Mouse (Mus musculus) urinary bladder, postnatal 0 days (tissue): ENCODE results near the gene Pik3r6. TPM values are rescaled to one million over a fixed set of nuclear protein-coding genes. Genes with fewer than 3 reads are reported as not detected.

ENCODE experiments used
- polyA plus RNA-seq: library from polyadenylated mRNA; unstranded; fragments of >200 nt; fragmentation: Nextera tagmentation; extraction: Ambion mirVana; gene quantifications from 2 replicates; pipeline ENCODE4 v1.2.1, GENCODE M21; 2015

Pik3r6 gene
- 1.6 and 1.8 TPM in 2 replicates for polyA plus RNA-seq

DNA sequence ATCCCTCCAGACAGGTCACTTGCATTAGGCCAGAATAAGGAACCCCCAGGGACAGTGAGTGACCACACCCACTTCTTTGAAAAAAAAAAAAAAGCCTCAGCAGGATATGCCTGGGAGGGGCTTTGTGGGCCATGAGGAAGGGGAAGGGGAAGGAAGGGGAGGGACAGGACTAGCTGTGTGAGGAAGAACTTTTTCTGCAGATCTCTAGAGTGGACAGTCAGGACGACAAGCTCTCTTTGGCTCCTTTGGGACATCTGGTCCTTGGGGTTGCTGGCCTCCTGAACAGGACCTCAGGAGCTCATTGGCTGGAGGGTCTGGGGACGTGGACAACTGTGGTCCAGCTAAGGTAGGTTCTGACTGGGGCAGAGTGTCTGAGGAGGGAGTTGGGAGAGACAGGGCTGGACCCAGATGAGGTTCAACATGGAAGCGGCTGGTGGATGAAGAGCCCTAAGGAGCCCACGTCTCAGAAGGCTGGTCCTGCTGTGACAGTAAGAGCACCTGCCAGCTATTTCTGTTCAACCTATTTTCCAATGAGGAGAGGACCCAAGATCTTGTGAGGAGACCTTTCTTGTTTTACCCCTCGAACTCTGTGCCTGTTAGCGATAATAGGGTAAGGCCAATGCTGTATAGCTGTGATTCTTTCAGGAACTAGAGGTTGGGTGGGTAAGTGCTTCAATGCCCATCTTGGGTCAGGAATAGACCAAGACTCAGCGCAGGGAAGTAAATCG lies at the start of gene Pik3r6:
TSS of gene Pik3r6 (plus strand) at position 118 of the 728 bp plus-strand sequence.

DNA sequence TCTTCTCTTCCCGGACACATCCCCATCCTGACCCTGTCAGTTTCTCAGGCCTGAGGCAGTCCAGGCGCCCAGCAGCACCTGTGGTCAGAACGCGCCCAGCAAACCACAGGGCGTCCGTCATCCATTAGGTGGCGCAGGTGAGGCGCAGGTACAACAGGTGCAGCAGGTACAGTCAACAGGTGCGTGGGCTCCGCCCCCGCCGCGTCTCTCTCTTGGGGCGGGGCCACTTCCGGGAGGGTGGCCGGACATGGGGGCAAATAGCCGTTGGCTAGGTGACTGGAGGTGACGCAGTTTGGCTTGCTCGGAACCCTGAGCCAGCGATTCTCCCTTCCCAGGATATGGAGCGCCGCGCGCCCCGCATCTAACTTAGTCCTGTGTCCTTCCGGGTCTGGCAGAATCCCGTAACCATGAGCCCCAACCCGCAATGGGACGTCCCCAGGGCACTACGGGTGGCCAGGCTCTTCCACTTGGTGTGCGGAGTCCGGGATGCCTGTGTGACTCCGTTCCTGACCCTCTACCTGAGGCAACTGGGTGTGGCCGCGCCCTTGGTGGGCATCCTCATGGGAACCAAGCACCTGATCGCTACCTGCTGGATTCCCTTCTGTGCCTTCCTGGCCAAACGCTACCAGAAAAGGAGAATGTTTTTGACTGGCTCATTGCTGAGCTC lies 53.2 kb downstream of the Pik3r6 start, which contains the start of gene Mfsd6l:
TSS of gene Mfsd6l (plus strand) at position 269 of the 667 bp plus-strand sequence.

GRCm38 (mm10) chr11:68586721-68587120 lies 83.9 kb downstream of the Pik3r6 start, which contains the start of gene Ccdc42:
Ccdc42 (plus strand) TSS chr11:68587021.

Other genes starting within 250 kb of the Pik3r6 start
- gene Ntn1, start 102.2 kb upstream of the Pik3r6 start, polyA plus RNA-seq, result 1.6 and 2.1 TPM in 2 replicates
- gene Pik3r5, start 70.9 kb upstream of the Pik3r6 start, polyA plus RNA-seq, result 0.99 and 1.9 TPM in 2 replicates
- gene Mfsd6l, start 53.2 kb downstream of the Pik3r6 start, polyA plus RNA-seq, result 1.3 and 1.7 TPM in 2 replicates
- not detected in 2 replicates for gene Ccdc42, start 84.0 kb downstream of the Pik3r6 start, polyA plus RNA-seq
- gene Myh10, start 188.5 kb downstream of the Pik3r6 start, polyA plus RNA-seq, result 46.4 and 48.4 TPM in 2 replicates